Mouse (Mus musculus): ENCODE results near the gene Idi2. TPM values are rescaled to one million over a fixed set of nuclear protein-coding genes. Genes with fewer than 3 reads are reported as not detected.
"Not testable (repeated sequence)": the region's sequence is repeated elsewhere in the genome, so short reads cannot be mapped to it uniquely, and the experiment has no call there.

Gene Idi2
- total and polyA plus RNA-seq, 3 experiments: not detected

- H3K27ac ChIP-seq; H3K79me2 ChIP-seq (replicated peaks; ENCODE audit: control insufficient read depth, insufficient read depth, low read length); intact Hi-C loops (cut with DNase I); H3K9ac ChIP-seq (ENCODE audit: low read depth, low read length); H3K27me3 ChIP-seq (ENCODE audit: control insufficient read depth, insufficient read depth, low read length); H3K4me1 ChIP-seq (ENCODE audit: control insufficient read depth, insufficient read depth, low read length); H3K36me3 ChIP-seq (ENCODE audit: control insufficient read depth, insufficient read depth, low read length); DNase-seq; H3K4me3 ChIP-seq: not testable (repeated sequence)
- WGBS: no CpG with 5 or more reads among the region's 5 CpGs
Observed at GRCm38 (mm10) chr13:8956873-8957272, 4.2 kb downstream of the Idi2 start.

- H3K27ac ChIP-seq; H3K79me2 ChIP-seq (replicated peaks; ENCODE audit: control insufficient read depth, insufficient read depth, low read length); H3K4me1 ChIP-seq (ENCODE audit: control insufficient read depth, insufficient read depth, low read length); H3K9ac ChIP-seq (ENCODE audit: low read depth, low read length); H3K4me3 ChIP-seq; H3K27me3 ChIP-seq (ENCODE audit: control insufficient read depth, insufficient read depth, low read length); intact Hi-C loops (cut with DNase I); DNase-seq; H3K36me3 ChIP-seq (ENCODE audit: control insufficient read depth, insufficient read depth, low read length): not testable (repeated sequence)
- 22% methylated on average over 1 of the region's 5 CpGs for WGBS
Observed at GRCm38 (mm10) chr13:8959058-8959457, 6.4 kb downstream of the Idi2 start.

- H3K4me3 ChIP-seq; H3K36me3 ChIP-seq (ENCODE audit: control insufficient read depth, insufficient read depth, low read length); H3K9ac ChIP-seq (ENCODE audit: low read depth, low read length); H3K27me3 ChIP-seq (ENCODE audit: control insufficient read depth, insufficient read depth, low read length); H3K4me1 ChIP-seq (ENCODE audit: control insufficient read depth, insufficient read depth, low read length); H3K79me2 ChIP-seq (replicated peaks; ENCODE audit: control insufficient read depth, insufficient read depth, low read length); H3K27ac ChIP-seq; intact Hi-C loops (cut with DNase I); DNase-seq: not testable (repeated sequence)
- WGBS: 56% methylated on average over 5 of the region's 6 CpGs
Observed at GRCm38 (mm10) chr13:8959554-8959953, 6.9 kb downstream of the Idi2 start.

- intact Hi-C loops (cut with DNase I); H3K27ac ChIP-seq; H3K9ac ChIP-seq (ENCODE audit: low read depth, low read length); H3K79me2 ChIP-seq (replicated peaks; ENCODE audit: control insufficient read depth, insufficient read depth, low read length); H3K4me3 ChIP-seq; H3K27me3 ChIP-seq (ENCODE audit: control insufficient read depth, insufficient read depth, low read length); DNase-seq; H3K36me3 ChIP-seq (ENCODE audit: control insufficient read depth, insufficient read depth, low read length); H3K4me1 ChIP-seq (ENCODE audit: control insufficient read depth, insufficient read depth, low read length): not testable (repeated sequence)
- WGBS: 63% methylated on average over 3 of the region's 3 CpGs
Observed at GRCm38 (mm10) chr13:8961128-8961888, 8.6 kb downstream of the Idi2 start.

GRCm38 (mm10) chr13:8962266-8962665, 9.6 kb downstream of the Idi2 start:
- H3K4me3 ChIP-seq; H3K9ac ChIP-seq (ENCODE audit: low read depth, low read length); H3K36me3 ChIP-seq (ENCODE audit: control insufficient read depth, insufficient read depth, low read length); H3K4me1 ChIP-seq (ENCODE audit: control insufficient read depth, insufficient read depth, low read length); DNase-seq; intact Hi-C loops (cut with DNase I); H3K27ac ChIP-seq; H3K27me3 ChIP-seq (ENCODE audit: control insufficient read depth, insufficient read depth, low read length); H3K79me2 ChIP-seq (replicated peaks; ENCODE audit: control insufficient read depth, insufficient read depth, low read length): not testable (repeated sequence)
- 27% methylated on average over 5 of the region's 5 CpGs for WGBS

- intact Hi-C loops (cut with DNase I): no loop called here
- WGBS: 91% methylated on average over 5 of the region's 5 CpGs
Observed at GRCm38 (mm10) chr13:8965224-8965623, 12.6 kb downstream of the Idi2 start.

GRCm38 (mm10) chr13:8967742-8968141, 15.1 kb downstream of the Idi2 start:
- Histone ChIP-seq H3K27me3 (ENCODE audit: control insufficient read depth, insufficient read depth, low read length) (no peaks in the 10 kb centered on the region), H3K36me3 (ENCODE audit: control insufficient read depth, insufficient read depth, low read length) (no peaks in the 10 kb centered on the region), H3K4me1 (ENCODE audit: control insufficient read depth, insufficient read depth, low read length) (no peaks in the 10 kb centered on the region), H3K27ac (no peak overlapping the region), H3K9ac (ENCODE audit: low read depth, low read length) (no peak overlapping the region), H3K79me2 (replicated peaks; ENCODE audit: control insufficient read depth, insufficient read depth, low read length) (no peaks in the 10 kb centered on the region), H3K4me3 (no peak overlapping the region)
- no peak for TF ChIP-seq EP300 (IDR thresholded peaks at IDR 0.05; ENCODE audit: insufficient read depth, low read depth, low read length)
- DNase-seq: no peak
- intact Hi-C loops (cut with DNase I): no loop called here
- WGBS: 94% methylated on average over 8 of the region's 8 CpGs

More at GRCm38 (mm10) chr13:8965224-8965623, 12.6 kb downstream of the Idi2 start:
- no peaks in the 10 kb centered on the region for H3K79me2 ChIP-seq (replicated peaks; ENCODE audit: control insufficient read depth, insufficient read depth, low read length)
- H3K27ac ChIP-seq: no peak overlapping the region
- no peaks in the 10 kb centered on the region for H3K36me3 ChIP-seq (ENCODE audit: control insufficient read depth, insufficient read depth, low read length)
- H3K9ac ChIP-seq (ENCODE audit: low read depth, low read length): no peak overlapping the region
- no peak overlapping the region for H3K4me3 ChIP-seq
- TF ChIP-seq CTCF (IDR thresholded peaks at IDR 0.05) (no peak), POLR2A (IDR thresholded peaks at IDR 0.05; ENCODE audit: insufficient read depth, low read depth, low read length) (no peak), EP300 (IDR thresholded peaks at IDR 0.05; ENCODE audit: insufficient read depth, low read depth, low read length) (no peak)
- no peaks in the 10 kb centered on the region for H3K27me3 ChIP-seq (ENCODE audit: control insufficient read depth, insufficient read depth, low read length)
- H3K4me1 ChIP-seq (ENCODE audit: control insufficient read depth, insufficient read depth, low read length): no peaks in the 10 kb centered on the region
- DNase-seq: no peak
